20 mouse cellular contexts compared by ENCODE assay signal in genomic region chr6:24597500-24597899, GRCm38 (mm10). TPM values are rescaled to one million over a fixed set of nuclear protein-coding genes. Genes with fewer than 3 reads are reported as not detected.
A peak's percentile ranks its signal among the peaks of the same experiment; 100 is the strongest.
DNase-seq lines count a peak whose midpoint lies in the region; ATAC-seq lines count a peak whose summit lies in the region.
"Had no signal": no experiment of that assay in that cellular context is flagged by ENCODE, and none has a peak within 500 bp of the region (broad histone marks: within the 10 kb centered on the region; RNA-seq: fewer than 3 reads in every experiment).

TSS of gene Lmod2 (plus strand) at chr6:24597762.

- intact Hi-C loops in heart, postnatal 25 days (cut with DNase I) = loop anchor here (5.0 kb wide), 1 partner anchor 55 kb away; no protein-coding TSS in a partner anchor

- no peaks in the 10 kb centered on the region for H3K27me3 ChIP-seq in embryonic facial prominence, embryonic 14.5 days (replicated peaks; ENCODE audit: control insufficient read depth, insufficient read depth, low read length)
- no peaks in the 10 kb centered on the region for H3K27me3 ChIP-seq in embryonic facial prominence, embryonic 10.5 days (replicated peaks; ENCODE audit: low read depth, poor library complexity, severe bottlenecking)
- no peaks in the 10 kb centered on the region for H3K27me3 ChIP-seq in heart, embryonic 11.5 days (ENCODE audit: control insufficient read depth, insufficient read depth, low read length)
- H3K27me3 ChIP-seq: CH12.LX; embryonic facial prominence, embryonic 12.5 days; hindbrain, embryonic 12.5 days; intestine, embryonic 15.5 days; limb, embryonic 13.5 days; neural tube, embryonic 13.5 days had no signal

- H3K4me1 ChIP-seq in embryonic facial prominence, embryonic 14.5 days (ENCODE audit: control insufficient read depth, insufficient read depth, low read length) = no peaks in the 10 kb centered on the region
- H3K4me1 ChIP-seq in embryonic facial prominence, embryonic 10.5 days = peaks cover 4% of the 10 kb centered on the region; the same call in 1 of the 2 replicates
- H3K4me1 ChIP-seq in heart, embryonic 11.5 days (ENCODE audit: control insufficient read depth, insufficient read depth, low read length) = peaks cover 20% of the 10 kb centered on the region
- H3K4me1 ChIP-seq: embryonic facial prominence, embryonic 12.5 days; hindbrain, embryonic 12.5 days; intestine, embryonic 15.5 days; limb, embryonic 13.5 days; neural tube, embryonic 13.5 days had no signal

- H3K4me3 ChIP-seq in embryonic facial prominence, embryonic 14.5 days (ENCODE audit: low read depth, low read length) = no peak within 1 kb of the TSS
- no peak within 1 kb of the TSS for H3K4me3 ChIP-seq in embryonic facial prominence, embryonic 10.5 days
- peak within 1 kb of the TSS; percentile 48 for H3K4me3 ChIP-seq in heart, embryonic 11.5 days (ENCODE audit: low read depth, low read length)
- H3K4me3 ChIP-seq: embryonic facial prominence, embryonic 12.5 days; hindbrain, embryonic 12.5 days; intestine, embryonic 15.5 days; layer of hippocampus, adult 2 months; left cerebral cortex, adult 2 months; limb, embryonic 13.5 days; neural tube, embryonic 13.5 days had no signal

- H3K27ac ChIP-seq in embryonic facial prominence, embryonic 14.5 days (replicated peaks; ENCODE audit: low read depth, low read length) = no peak within 1 kb of the TSS
- no peak within 1 kb of the TSS for H3K27ac ChIP-seq in embryonic facial prominence, embryonic 10.5 days (replicated peaks)
- peak within 1 kb of the TSS; percentile 96 for H3K27ac ChIP-seq in heart, embryonic 11.5 days (ENCODE audit: low read depth, low read length)
- H3K27ac ChIP-seq: embryonic facial prominence, embryonic 12.5 days; hindbrain, embryonic 12.5 days; intestine, embryonic 15.5 days; kidney, postnatal 0 days; layer of hippocampus, adult 2 months; left cerebral cortex, adult 2 months; limb, embryonic 13.5 days; macrophage; neural tube, embryonic 13.5 days had no signal

- H3K9ac ChIP-seq in embryonic facial prominence, embryonic 14.5 days (ENCODE audit: low read depth, low read length) = no peak within 1 kb of the TSS
- H3K9ac ChIP-seq in heart, embryonic 11.5 days (ENCODE audit: low read depth, low read length) = peak within 1 kb of the TSS; percentile 77
- H3K9ac ChIP-seq: embryonic facial prominence, embryonic 12.5 days; hindbrain, embryonic 12.5 days; intestine, embryonic 15.5 days; limb, embryonic 13.5 days; neural tube, embryonic 13.5 days had no signal

- no peaks in the 10 kb centered on the region for H3K36me3 ChIP-seq in embryonic facial prominence, embryonic 14.5 days (ENCODE audit: control insufficient read depth, insufficient read depth, low read length)
- H3K36me3 ChIP-seq in embryonic facial prominence, embryonic 10.5 days (replicated peaks) = no peaks in the 10 kb centered on the region
- no peaks in the 10 kb centered on the region for H3K36me3 ChIP-seq in heart, embryonic 11.5 days (ENCODE audit: control insufficient read depth, insufficient read depth, low read length)
- H3K36me3 ChIP-seq: embryonic facial prominence, embryonic 12.5 days; hindbrain, embryonic 12.5 days; intestine, embryonic 15.5 days; limb, embryonic 13.5 days; neural tube, embryonic 13.5 days had no signal

- 75% methylated on average over 10 of the region's 10 CpGs for WGBS in embryonic facial prominence, embryonic 14.5 days
- 71% methylated on average over 10 of the region's 10 CpGs for WGBS in embryonic facial prominence, embryonic 10.5 days
- WGBS in heart, embryonic 11.5 days (ENCODE audit: insufficient replicate concordance) = 32% methylated on average over 10 of the region's 10 CpGs

- ATAC-seq in embryonic facial prominence, embryonic 14.5 days (ENCODE audit: low read depth) = no peak
- peak; percentile 87 for ATAC-seq in heart, embryonic 11.5 days (replicated peaks; ENCODE audit: insufficient number of reproducible peaks, low FRiP score, low TSS enrichment)
- ATAC-seq in cerebellum, adult (ENCODE audit: insufficient number of reproducible peaks, low FRiP score, low TSS enrichment) = no peak
- ATAC-seq: intestine, embryonic 15.5 days had no signal

- H3K9me3 ChIP-seq in embryonic facial prominence, embryonic 14.5 days (ENCODE audit: control insufficient read depth, low read length) = no peaks in the 10 kb centered on the region
- H3K9me3 ChIP-seq in embryonic facial prominence, embryonic 10.5 days = no peaks in the 10 kb centered on the region
- H3K9me3 ChIP-seq in heart, embryonic 11.5 days (replicated peaks; ENCODE audit: control insufficient read depth, low read length) = no peaks in the 10 kb centered on the region
- H3K9me3 ChIP-seq: embryonic facial prominence, embryonic 12.5 days; hindbrain, embryonic 12.5 days; intestine, embryonic 15.5 days; limb, embryonic 13.5 days; neural tube, embryonic 13.5 days had no signal

- no peak for DNase-seq in embryonic facial prominence, embryonic 14.5 days (ENCODE audit: low spot score)
- DNase-seq in embryonic facial prominence, embryonic 10.5 days (ENCODE audit: low spot score) = no peak
- DNase-seq in gastrocnemius, postnatal 25 days = peak; percentile 54
- peak; percentile 45 for DNase-seq in heart, postnatal 25 days (ENCODE audit: low spot score)
- DNase-seq in urinary bladder, postnatal 25 days (ENCODE audit: low spot score) = no peak
- DNase-seq in embryo, embryonic 10 days (ENCODE audit: low spot score) = no peak
- DNase-seq: cerebellum, postnatal 36 days had no signal

- H3K4me2 ChIP-seq in embryonic facial prominence, embryonic 14.5 days (ENCODE audit: low read depth, low read length) = no peak within 1 kb of the TSS
- H3K4me2 ChIP-seq in heart, embryonic 11.5 days = peak within 1 kb of the TSS; percentile 65
- H3K4me2 ChIP-seq: embryonic facial prominence, embryonic 12.5 days; hindbrain, embryonic 12.5 days; intestine, embryonic 15.5 days; limb, embryonic 13.5 days; neural tube, embryonic 13.5 days had no signal

RNA-seq across cellular contexts. Expression of gene Lmod2, which starts in this region (rescaled TPM):
- 5.6 and 10.7 TPM in 2 replicates for polyA plus RNA-seq in embryonic facial prominence, embryonic 14.5 days (2014; fragmentation: Nextera tagmentation; extraction: Ambion mirVana)
- not detected in 2 replicates for polyA plus RNA-seq in embryonic facial prominence, embryonic 10.5 days (2016; fragmentation: Nextera tagmentation; extraction: Ambion mirVana)
- 100 to 1,000 TPM; 183 to 199 TPM for total RNA-seq in gastrocnemius, postnatal 25 days (2021)
- polyA plus RNA-seq in heart, embryonic 11.5 days (2014; fragmentation: Nextera tagmentation; extraction: Ambion mirVana) = 43.7 and 53.6 TPM in 2 replicates
- total RNA-seq in heart, postnatal 25 days (2021) = 100 to 1,000 TPM; 681 to 701 TPM
- total RNA-seq: CH12.LX; layer of hippocampus, adult 2 months; left cerebral cortex, adult 2 months had no signal
- polyA plus RNA-seq: frontal cortex, adult 2 months; hindbrain, embryonic 12.5 days; intestine, embryonic 15.5 days; kidney, postnatal 0 days; macrophage had no signal

Comparison
In these comparisons a context has a peak if more than half of its experiments do, and no peak if none do; other contexts are left out.
1. DNase-seq: peak in gastrocnemius, postnatal 25 days (single experiment) and heart, postnatal 25 days (single experiment); none in embryonic facial prominence, embryonic 14.5 days (single experiment), embryonic facial prominence, embryonic 10.5 days (single experiment), urinary bladder, postnatal 25 days (single experiment) and embryo, embryonic 10 days (single experiment).